Mouse (Mus musculus) bone marrow macrophage, adult 2 months (primary cell): ENCODE measurements around the gene Amotl2.

ENCODE experiments used
- CTCF ChIP-seq: IDR thresholded peaks from 2 replicates; pipeline ENCODE4 v1.5.1; 2012; ENCODE audit warnings: low read depth, mild to moderate bottlenecking, low read length, moderate library complexity
- POLR2A ChIP-seq: IDR thresholded peaks from 2 replicates; pipeline ENCODE4 v1.6.1; 2012; ENCODE audit warnings: mild to moderate bottlenecking, low read depth, low read length, borderline replicate concordance

DNA sequence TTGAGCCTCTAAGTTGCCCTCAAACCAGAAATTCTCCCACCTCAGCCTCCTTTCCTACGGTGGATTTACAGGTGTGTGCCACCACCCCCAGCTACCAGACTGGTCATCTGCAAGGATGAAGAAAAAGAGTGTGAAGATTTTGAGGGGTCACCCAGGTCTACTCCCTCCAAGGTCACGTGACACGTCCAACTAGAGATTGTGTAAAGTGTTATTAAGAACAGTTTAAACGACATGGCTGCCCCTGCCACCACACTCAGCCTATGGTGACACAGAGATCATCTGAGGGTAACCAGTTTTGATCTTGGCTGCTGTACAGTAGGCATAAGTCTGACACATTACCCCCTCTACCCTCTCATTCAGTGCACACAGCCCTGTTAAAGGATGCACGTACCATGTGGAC, 17.0 kb downstream of the Amotl2 start:
- TF ChIP-seq POLR2A, result no peak
- no peak for TF ChIP-seq CTCF
